In genomic region chr11:51539759-51540282, GRCm38 (mm10) we compare ENCODE assay signal across 8 mouse cellular contexts. TPM values are rescaled to one million over a fixed set of nuclear protein-coding genes. Genes with fewer than 3 reads are reported as not detected.
A peak's percentile ranks its signal among the peaks of the same experiment; 100 is the strongest.
DNase-seq lines count a peak whose midpoint lies in the region; ATAC-seq lines count a peak whose summit lies in the region.

No protein-coding gene starts in this region.

- WGBS in hindbrain, embryonic 15.5 days = 13% methylated on average over 10 of the region's 10 CpGs

- no peak overlapping the region for H3K27ac ChIP-seq in hindbrain, embryonic 15.5 days (replicated peaks)

- peak; percentile 92 for DNase-seq in T-cell, adult 2 months (ENCODE audit: low spot score)
- peak; percentile 93 to 97 for DNase-seq in cerebellum, postnatal 36 days
- peak; percentile 93 to 96 for DNase-seq in frontal cortex, postnatal 36 days (ENCODE audit: low spot score in 2 of 2)
- peak; percentile 88 to 90 for DNase-seq in layer of hippocampus, postnatal 36 days
- DNase-seq in lung, postnatal 25 days (ENCODE audit: low spot score) = peak; percentile 96
- DNase-seq in retina, postnatal 7 days (ENCODE audit: low read depth, low spot score) = peak; percentile 95
- peak; percentile 83 to 90 for DNase-seq in urinary bladder, adult 18-20 months (ENCODE audit: low spot score in 2 of 2)

- H3K9ac ChIP-seq in hindbrain, embryonic 15.5 days = no peak overlapping the region

- no peak overlapping the region for H3K4me2 ChIP-seq in hindbrain, embryonic 15.5 days

- no peaks in the 10 kb centered on the region for H3K9me3 ChIP-seq in hindbrain, embryonic 15.5 days

- no peaks in the 10 kb centered on the region for H3K36me3 ChIP-seq in hindbrain, embryonic 15.5 days

- peak; percentile 71; the same call in 1 of the 2 replicates for ATAC-seq in hindbrain, embryonic 15.5 days (ENCODE audit: low FRiP score, low read depth)

- no peaks in the 10 kb centered on the region for H3K27me3 ChIP-seq in hindbrain, embryonic 15.5 days

- no peak overlapping the region for H3K4me3 ChIP-seq in hindbrain, embryonic 15.5 days

- no peaks in the 10 kb centered on the region for H3K4me1 ChIP-seq in hindbrain, embryonic 15.5 days (replicated peaks)

RNA-seq across cellular contexts. Expression of gene Phykpl, which starts 44.7 kb away (rescaled TPM):
- polyA plus RNA-seq in hindbrain, embryonic 15.5 days (2015; fragmentation: Nextera tagmentation; extraction: Ambion mirVana) = 9.7 and 11.4 TPM in 2 replicates
- total RNA-seq in layer of hippocampus, postnatal 36 days (2021) = 1 to 10 TPM; 7.9 to 9.5 TPM
